Mouse (Mus musculus) embryonic fibroblast, embryonic 13.5 days (primary cell): ENCODE data around the gene Itih2. TPM values are rescaled to one million over a fixed set of nuclear protein-coding genes. Genes with fewer than 3 reads are reported as not detected.

Experiments used
- H3K27ac ChIP-seq: 2 replicates; pipeline ENCODE4 v1.5.1; 2012; ENCODE audit warnings: low read length, control low read depth, inconsistent platforms; ENCODE audit not compliant: insufficient read depth
- H3K4me1 ChIP-seq: 2 replicates; pipeline ENCODE4 v1.6.1; 2011; ENCODE audit warnings: low read length; ENCODE audit not compliant: control insufficient read depth, insufficient read depth
- H3K4me3 ChIP-seq: 2 replicates; pipeline ENCODE4 v1.5.1; 2011; ENCODE audit warnings: mild to moderate bottlenecking, control low read depth, low read length; ENCODE audit not compliant: insufficient read depth
- CTCF ChIP-seq: IDR thresholded peaks from 2 replicates; pipeline ENCODE4 v1.5.1; 2011; ENCODE audit warnings: mild to moderate bottlenecking, control low read depth, low read length, moderate library complexity, borderline replicate concordance; ENCODE audit not compliant: insufficient read depth
- POLR2A ChIP-seq: IDR thresholded peaks from 2 replicates; pipeline ENCODE4 v1.6.1; 2011; ENCODE audit warnings: low read depth, mild to moderate bottlenecking, control low read depth, low read length, moderate library complexity
- polyA plus RNA-seq: library from polyadenylated mRNA; stranded (reverse); fragments of >200 nt; gene quantifications from 2 replicates; pipeline ENCODE4 v1.2.4, GENCODE M21; 2011; ENCODE audit warnings: low read depth; ENCODE audit not compliant: missing spikeins, insufficient read length

The Itih2 gene
- polyA plus RNA-seq, 1 experiment, result 8.9 TPM

DNA sequence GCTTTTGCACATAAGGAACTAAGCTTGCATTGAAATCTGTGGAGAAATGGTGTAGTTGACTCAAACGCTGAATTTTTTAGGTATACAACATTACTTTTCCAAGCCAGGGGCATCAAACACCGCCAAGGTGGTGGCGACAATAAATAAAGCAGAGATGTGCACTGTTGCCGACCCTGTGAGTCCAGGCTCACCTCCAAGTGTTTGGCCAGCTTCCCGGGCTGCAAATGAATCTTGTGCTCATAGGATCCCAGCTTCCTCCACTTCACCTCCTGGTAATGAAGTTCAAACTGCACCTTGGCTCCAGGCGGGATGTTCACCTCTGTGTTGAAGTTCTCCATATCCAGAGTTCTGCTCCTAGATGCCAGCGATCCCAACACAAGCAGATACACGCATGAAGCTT, 11.9 kb downstream of the Itih2 start:
- no peaks in the 10 kb centered on the region; the same call in none of the 2 replicates for H3K4me1 ChIP-seq

GRCm38 (mm10) chr2:10118751-10119150, 12.4 kb downstream of the Itih2 start:
- no peak overlapping the region for H3K27ac ChIP-seq
- no peak overlapping the region for H3K4me3 ChIP-seq
- no peaks in the 10 kb centered on the region; the same call in none of the 2 replicates for H3K4me1 ChIP-seq
- TF ChIP-seq CTCF, result no peak
- TF ChIP-seq POLR2A, result no peak

More for the DNA sequence above, 11.9 kb downstream of the Itih2 start:
- Histone ChIP-seq H3K27ac (no peak overlapping the region), H3K4me3 (no peak overlapping the region)
- TF ChIP-seq POLR2A (no peak), CTCF (no peak)

DNA sequence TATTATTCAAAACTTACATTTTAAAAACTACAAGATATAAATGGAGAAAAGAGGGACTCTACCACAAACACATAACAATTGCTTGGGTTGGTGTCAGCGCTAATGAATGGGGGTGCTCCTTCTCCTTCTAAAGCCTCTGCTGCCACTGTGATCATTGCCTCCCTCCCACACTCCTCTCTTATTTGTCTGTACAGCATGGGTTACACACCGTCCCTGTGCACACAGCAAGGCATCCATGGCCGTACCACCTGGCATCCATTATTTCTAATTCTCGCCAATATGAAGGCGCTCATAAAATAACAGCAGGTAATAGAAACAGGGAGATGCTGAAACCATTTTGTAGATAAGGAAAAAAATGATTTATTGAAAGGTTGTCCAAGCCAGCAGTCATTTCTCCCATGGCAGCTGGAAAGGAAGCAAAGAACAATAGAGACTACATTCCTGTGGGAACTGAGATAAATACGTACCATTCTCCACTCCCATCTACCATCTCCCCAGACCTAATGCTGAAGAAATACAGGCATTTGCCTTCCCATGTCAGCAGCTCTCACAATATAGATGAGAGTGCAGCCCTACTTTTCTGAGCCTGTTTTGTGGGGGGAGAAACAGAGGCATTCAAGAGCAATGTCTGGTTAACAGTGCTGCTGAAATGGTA, 22.5 kb downstream of the Itih2 start:
- H3K4me3 ChIP-seq, result no peak overlapping the region
- no peak overlapping the region for H3K27ac ChIP-seq
- TF ChIP-seq POLR2A, result no peak
- TF ChIP-seq CTCF, result no peak
- H3K4me1 ChIP-seq, result no peaks in the 10 kb centered on the region; the same call in 1 of the 2 replicates

- peak; percentile 97 for TF ChIP-seq CTCF
- no peak for TF ChIP-seq POLR2A
- Histone ChIP-seq H3K4me3 (no peak overlapping the region), H3K27ac (no peak overlapping the region)
These were observed 30.0 kb downstream of the Itih2 start for GRCm38 (mm10) chr2:10101180-10101579.

DNA sequence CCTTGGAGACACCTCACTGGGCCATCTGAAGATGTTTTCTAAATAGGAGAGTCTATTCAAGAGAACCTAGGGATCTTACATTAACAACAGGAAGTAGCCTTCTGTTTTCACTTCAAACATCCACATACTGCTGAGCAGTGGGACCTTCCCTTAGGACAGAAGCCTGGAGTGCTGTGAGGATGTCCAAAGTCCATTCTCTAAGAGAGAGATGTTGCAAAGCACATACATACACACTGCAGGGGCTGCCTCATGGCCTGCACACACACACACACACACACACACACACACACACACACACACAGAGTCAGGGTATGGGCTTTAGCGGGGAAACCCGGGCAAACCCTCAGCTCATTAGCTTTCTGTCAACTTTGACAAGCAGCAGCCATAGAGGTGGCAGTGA, 30.7 kb downstream of the Itih2 start:
- TF ChIP-seq POLR2A (no peak), CTCF (no peak)
- H3K4me3 ChIP-seq, result no peak overlapping the region
- H3K4me1 ChIP-seq, result no peaks in the 10 kb centered on the region; the same call in 1 of the 2 replicates
- H3K27ac ChIP-seq, result no peak overlapping the region

More at GRCm38 (mm10) chr2:10101180-10101579, 30.0 kb downstream of the Itih2 start:
- no peaks in the 10 kb centered on the region; the same call in 1 of the 2 replicates for H3K4me1 ChIP-seq

DNA sequence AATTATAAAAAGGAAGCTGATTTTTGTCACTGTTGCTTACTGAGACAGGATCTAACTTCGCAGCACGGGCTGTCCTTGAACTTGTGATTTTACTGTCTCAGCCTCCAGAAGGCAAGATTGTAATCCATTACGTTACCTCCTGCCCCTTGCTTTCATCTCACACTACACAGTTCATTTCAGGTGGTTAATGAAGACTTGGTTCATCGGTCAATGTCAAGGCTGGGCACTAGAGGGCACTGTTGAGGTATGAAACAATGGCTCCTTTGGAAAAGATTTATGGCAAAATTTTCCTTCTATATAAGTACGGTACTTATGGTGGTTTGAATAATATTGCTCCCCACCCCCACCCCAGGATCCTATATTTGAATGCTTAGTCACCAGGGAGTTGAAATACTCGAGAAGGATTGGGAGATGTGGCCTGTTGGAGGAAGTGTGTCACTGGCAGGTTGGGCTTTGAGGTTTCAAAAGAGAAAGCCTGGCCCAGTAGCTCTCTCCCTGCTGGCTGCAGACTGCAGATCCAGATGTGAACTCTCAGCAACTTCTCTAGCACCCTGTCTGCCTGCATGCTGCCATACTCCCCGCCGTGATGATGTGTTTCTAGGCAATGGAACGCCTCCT, 32.5 kb downstream of the Itih2 start:
- no peak for TF ChIP-seq CTCF
- no peak for TF ChIP-seq POLR2A
- H3K4me3 ChIP-seq, result no peak overlapping the region
- H3K27ac ChIP-seq, result no peak overlapping the region
- H3K4me1 ChIP-seq, result no peaks in the 10 kb centered on the region; the same call in 1 of the 2 replicates

GRCm38 (mm10) chr2:10094327-10095100, 36.7 kb downstream of the Itih2 start:
- no peak for TF ChIP-seq POLR2A
- TF ChIP-seq CTCF, result no peak
- Histone ChIP-seq H3K27ac (no peak overlapping the region), H3K4me1 (no peaks in the 10 kb centered on the region; the same call in 1 of the 2 replicates), H3K4me3 (no peak overlapping the region)

GRCm38 (mm10) chr2:10087256-10087850, 43.8 kb downstream of the Itih2 start:
- Histone ChIP-seq H3K4me1 (no peaks in the 10 kb centered on the region), H3K27ac (no peak overlapping the region), H3K4me3 (no peak overlapping the region)
- TF ChIP-seq CTCF (no peak), POLR2A (no peak)

GRCm38 (mm10) chr2:10082737-10083136, 48.5 kb downstream of the Itih2 start:
- Histone ChIP-seq H3K4me3 (no peak overlapping the region), H3K27ac (no peak overlapping the region), H3K4me1 (peaks cover 3% of the 10 kb centered on the region; the same call in 1 of the 2 replicates)
- TF ChIP-seq POLR2A (no peak), CTCF (no peak)
